Mouse (Mus musculus): ENCODE data around the gene Calcoco1.

The Calcoco1 gene

DNA sequence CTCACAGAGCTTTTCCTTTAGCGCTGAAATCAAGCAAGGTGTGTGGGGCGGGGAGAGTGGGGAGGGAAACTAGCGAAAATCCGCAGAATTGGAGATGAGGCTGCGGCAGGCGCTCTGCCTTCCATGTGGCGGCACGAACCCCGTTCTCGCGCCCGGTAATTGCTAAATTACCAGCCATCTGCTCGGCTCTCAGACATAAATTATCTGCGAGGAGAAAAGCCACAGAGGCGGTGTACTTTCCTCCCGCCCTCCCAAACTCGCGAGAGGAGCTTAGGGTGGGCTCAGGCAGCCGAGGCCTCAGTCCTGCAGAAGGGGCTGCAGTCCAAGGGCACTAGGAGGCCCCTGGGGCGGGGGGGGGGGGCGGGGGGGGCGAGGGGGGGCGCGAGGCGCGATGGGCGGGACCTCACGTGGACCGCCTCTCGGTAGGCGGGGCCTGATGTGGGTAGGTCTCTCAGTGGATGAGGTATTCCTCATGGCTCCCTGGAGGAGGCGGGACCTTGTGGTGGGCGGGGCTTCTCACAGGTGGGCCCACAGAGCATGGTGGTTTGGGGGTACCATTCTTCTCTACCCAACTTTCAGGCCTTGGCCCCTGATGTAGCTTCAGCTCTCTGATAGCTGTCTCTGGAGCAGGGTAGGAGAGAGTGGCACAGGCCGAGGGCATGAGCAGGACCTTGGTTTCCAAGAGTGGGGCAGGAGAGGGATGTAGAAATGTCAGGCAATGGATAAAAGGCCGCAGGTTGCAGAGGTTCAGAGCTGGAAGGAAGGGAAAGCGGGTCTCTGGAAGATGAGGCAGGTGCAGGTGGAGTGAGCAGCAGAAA lies 14.4 kb upstream of the Calcoco1 start:
- peak; percentile 24 for DNase-seq

DNA sequence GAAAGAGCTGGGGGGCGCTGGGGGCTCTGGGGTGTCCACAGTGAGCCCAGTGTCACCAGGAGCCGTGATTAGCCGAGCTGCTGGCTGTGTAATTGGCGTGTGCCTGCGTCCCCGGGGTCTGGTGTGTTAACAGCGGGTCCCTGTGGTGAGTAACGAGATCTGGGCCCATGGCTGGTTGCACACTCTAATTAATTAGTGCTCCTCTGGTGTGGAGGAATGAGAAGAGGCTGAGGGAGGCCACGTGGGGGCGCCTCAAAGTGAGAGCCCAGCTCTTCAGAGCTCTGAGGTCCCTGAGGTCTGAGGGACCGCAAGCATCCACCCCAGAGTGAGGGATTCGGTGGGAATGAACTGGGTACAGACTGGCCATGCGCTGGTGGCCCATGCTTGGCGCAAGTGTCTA lies 13.1 kb upstream of the Calcoco1 start:
- no peak for DNase-seq

DNA sequence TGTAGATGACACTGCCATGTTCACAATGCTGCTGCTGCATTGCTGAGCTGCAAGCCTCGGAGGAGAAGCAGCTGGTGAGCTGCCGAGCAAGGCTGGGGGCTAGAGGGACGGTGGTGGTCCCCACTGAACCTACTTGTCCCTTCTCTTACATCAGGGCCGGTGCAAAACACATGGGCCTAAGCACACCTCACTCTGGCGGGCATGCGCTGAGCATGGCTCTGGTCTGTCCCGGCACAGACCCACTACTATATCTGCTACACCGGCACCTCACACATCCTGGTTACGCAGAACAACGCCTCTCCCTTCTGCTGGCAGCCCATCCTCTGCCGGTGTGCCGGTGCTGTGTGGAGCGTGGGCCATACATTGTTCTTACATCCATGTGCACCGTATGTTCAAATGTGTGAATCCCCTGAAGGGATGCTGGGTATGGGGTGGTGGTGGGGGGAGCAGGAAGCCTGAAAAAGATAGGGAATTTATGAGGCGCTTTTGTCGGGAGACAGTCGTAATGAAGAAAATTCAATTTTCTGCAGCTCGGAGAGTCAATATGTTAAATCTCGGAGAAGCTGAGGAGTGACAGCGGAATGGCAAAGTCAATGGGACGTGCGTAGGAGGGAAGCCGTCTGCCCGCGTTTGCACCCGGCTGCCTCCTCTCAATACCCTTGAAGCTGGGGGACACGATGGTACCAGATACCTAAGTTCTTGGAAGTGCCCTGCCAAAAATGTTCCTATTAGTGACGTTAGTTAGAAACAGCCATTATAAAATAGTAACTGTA lies 12.0 kb upstream of the Calcoco1 start:
- DNase-seq, result no peak

DNA sequence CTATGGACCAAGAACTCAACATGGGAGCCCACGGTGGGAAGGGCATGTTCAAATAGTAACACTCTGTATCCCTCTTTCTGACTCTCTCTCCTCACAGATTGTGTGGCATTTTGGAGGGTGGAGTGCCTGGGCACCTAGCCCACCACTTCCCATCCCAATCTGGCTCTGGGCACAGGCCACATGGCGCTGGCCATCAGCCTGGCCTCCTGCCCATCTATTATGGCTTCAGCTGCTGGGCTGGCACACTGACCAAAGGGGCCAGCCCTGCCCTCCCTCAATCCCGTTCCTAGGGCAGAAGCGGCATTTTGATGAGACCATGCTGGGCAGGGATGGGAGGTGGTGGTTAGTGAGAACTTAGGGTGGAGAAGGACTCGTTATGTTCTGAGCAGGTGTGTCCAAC lies 11.3 kb upstream of the Calcoco1 start:
- DNase-seq, result no peak

DNA sequence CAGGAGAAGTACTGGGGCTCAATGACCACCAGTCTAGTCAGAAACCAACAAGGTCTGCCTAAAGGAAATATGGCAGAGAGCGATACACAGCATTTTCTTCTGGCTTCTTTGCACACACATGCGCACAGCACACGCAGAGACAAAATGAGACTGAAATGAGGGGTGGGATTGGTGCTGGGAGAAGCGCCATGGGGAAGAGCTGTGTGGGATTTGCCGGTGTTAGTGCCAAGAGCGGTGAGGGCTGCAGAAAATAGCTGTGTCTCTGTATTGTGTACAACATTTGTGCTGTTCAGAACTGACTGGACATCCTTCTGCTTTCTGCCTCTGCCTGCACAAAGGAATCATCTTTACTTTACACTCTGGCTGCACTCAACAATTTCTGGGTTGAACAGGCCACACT lies 10.4 kb upstream of the Calcoco1 start:
- DNase-seq, result no peak

DNA sequence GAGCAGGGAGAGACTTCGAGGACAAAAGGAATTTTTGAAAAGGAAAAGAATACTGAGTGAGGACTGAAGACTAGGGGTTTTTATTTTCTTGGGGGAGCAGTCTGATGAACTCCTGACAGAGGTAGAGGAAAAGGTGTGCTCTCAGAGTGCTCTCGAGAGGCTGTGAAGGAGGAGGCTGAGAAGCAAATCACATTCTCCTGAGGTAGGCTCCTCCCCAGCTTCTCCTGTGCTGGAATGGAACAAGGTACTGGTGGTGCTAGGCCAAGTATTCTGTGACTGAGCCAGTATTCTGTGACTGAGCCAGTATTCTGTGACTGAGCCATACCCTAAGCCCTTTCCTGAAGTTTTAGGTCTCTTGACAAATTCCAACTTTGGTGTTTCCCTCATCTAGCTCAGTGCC lies 6.0 kb upstream of the Calcoco1 start:
- no peak for DNase-seq

DNA sequence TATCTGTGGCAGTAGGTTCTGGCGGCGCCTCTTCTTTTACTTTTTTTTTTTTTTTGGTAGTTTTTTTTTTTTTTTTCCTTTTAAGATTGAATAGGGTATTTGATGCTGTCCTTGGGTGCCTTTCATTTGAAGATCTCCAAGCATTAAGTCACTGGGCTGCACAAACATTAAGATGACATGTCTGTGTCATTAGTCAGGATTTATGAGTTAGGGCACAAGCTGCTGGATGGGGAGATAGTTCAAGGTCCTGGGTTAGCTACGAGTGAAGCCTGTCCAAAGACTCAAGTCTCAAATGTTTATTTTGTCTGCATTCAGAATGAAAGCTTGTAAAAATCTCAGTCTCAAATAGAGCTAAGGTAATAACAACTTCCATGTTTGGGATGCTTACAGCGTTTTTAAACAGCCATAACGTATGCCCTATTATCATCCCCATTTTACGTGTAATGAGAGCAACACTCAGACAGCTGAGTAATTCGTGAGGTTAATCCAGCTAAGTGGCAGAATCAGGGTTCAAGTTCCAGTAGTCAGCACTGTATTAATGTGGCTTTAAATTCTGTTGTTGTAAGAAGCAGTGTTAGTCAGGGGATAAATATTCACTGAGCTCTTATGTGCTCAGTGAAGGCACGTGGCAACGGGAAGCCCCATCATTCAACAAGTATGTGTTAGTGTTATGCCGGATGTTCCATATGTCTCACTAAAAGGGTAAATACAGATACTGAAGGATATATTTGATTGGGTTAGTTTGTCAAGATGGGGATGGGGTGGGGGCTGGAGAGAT lies 1.6 kb upstream of the Calcoco1 start:
- DNase-seq, result no peak

DNA sequence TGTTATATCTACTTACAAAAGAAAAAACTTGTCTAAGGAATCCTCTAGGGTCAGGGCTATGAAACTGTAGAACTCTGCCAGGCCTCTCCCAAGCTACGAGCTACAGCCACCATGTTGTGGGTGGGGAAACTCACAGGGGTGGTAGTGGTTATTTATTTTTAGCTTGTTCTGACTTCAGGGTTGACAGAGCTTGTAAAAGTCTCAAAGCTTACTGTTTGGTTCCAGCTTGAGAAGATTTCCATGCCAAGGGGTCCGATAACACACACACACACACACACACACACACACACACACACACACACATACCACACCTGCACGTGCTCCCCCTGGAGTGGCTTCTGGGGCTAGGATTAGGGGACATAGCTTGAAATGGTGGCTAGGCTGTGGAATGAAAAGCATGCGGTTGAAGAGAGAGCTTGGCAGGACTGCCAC lies 538 bp upstream of the Calcoco1 start:
- DNase-seq, result no peak

DNA sequence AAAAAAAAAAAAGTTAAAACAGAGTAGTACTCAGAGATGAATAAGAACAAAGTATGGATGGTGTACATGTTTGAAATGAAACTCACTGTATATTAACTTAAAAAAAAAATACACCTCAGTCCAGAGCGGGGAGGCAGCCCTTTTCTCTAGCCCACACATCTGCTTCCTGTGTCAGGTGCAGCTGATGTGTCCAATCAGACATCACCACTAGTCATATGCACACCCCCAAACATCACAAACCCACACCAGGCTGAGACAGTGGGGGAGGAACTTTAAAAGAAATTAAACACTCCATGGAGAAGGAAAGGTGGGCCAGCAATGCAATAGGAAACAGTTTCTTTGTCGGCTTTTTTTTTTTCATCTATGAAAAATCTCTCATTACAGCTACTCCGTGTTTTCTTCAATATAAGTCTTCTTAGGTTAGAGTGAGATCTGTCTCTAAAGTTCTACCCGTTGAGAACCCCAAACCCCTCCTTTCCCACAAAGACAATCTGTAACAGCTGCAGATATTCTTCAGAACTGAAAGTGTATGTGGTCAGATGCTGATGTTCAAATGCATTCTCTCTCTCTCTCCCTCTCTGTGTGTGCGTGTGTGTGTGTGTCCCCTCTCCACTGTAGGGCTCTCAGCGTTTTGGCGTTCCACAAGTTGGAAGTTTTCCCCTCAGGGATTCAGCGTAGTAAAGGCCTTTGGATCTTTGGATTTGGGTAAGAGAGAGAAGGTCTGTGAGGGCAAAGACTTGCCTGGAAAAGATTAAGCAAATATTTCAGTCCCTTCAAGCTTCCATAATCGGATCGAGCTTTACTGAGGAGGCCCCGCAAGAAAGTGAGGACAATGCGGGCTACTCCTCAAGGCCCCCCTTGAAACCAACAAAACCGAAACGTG lies 721 bp downstream of the Calcoco1 start:
- DNase-seq, result no peak

DNA sequence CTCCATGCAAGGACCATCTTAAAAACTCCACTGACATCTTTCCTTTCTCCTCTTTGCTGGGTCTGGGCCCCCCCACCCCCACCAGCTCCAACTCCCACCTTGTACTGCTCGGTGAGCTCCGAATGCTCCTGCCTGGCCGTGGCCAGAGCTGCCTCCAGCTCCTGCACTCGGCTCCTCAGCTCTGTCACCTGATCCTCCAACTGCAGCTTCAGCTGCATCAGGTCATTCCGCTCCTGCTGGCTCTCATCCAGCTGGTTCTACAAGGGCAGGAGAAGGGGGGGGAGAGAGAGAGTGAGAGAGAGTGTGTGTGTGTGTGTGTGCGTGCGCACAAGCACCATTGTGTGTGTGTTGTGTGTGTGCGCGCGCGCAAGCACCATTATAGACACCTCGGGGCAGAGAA lies 5.8 kb downstream of the Calcoco1 start:
- DNase-seq, result no peak

DNA sequence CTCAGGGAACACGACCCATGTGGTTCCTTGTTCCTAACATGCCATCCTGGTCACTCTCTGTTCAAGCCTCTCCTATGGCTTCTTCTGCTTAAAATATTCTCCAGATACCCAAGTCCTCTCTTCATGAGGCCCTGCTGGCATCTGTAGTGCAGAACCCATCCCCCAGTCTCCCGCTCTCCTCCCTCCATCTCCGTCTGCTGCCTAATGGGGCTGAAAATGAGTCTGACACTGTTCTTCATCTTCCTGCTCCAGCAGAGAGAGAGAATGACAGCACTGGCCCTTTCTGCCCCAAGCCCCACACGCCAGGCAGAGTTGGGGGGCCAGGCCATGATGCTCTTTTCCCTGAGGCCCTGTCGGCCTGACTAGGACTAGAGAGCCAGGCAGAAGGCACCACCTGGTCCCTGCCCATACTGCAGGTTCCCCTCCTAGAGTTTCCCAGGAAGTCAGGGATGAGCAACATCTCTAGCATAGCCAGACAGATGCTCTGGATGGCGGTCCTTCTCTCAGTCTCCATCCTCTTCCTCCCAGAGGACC lies 14.2 kb downstream of the Calcoco1 start:
- DNase-seq, result no peak

DNA sequence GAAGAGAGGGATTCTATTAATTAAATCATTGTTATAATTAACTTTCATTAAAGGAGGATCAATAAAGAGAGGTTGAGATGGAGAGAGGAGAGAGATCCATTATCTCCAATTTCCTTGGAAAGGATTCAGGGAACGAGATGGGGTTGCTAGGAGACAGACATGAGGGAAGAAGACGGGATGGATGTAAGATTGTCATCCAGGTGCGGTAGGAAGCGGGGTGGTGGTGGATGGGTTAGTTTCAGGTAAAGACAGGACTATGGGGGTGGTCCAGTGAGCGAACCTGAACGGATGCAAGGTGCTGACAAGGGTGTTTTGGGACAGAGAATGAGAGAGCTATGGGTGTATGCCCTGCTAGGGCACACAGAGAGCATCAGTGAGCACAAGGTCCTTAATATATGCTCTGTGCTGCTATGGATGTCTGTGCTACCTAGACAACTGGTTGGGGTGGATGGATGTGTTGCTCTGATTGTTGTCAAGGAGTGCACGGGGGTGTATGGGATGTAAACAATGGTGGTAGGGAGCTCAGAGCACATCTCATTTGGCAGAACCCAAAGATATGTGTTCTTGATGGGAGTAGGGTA lies 16.0 kb downstream of the Calcoco1 start:
- DNase-seq, result no peak

DNA sequence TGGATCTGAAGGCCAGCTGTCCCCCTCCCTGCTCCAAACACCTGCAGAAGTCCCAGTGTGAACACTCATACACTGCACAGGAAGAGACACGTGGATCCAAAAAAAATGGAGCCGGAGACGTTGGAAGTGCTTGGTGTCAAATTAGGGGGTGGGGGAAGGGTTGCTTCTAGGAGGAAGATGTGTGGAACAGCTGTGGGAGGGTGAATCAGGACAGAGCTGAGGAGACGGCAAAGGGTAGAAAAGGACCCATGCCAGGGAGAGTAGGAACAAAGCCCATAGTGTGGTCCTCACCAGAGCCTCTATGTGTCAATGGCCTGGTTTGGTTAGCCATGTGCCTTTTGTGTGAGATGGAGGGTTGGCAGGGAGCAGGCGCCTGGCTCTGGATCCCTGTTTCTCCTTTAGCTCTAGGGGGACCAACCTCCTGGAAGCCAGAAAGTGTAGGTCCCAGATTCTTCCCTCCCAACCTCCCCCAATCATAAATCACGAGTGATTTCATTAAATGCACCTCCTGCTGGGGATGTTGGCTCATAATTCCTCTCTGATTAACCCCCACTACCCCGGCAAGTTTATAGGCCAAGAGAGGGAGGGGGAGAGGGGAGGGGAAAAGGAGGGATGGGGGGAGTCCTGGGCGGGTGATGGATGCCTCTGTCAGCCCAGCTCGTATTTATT lies 16.6 kb downstream of the Calcoco1 start:
- no peak for DNase-seq

DNA sequence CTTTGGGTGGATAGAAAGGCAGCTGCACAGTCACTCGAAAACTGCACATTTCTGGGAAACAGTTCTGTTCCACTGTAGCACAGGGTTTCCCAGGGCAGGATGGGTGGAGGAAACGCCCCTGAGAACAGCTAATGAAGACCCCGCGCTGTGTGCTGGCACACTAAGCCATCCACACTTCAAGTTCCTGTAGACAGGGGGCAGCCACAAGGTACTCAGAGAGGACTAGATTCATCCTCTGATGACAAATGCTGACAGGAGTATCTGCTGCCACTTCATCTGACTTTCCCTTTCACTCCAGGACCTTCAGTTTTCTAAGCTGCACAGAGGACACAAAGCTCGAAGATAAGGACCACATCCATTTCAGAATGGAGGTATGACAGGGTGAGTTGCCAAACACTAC lies 17.2 kb downstream of the Calcoco1 start:
- DNase-seq, result no peak

DNA sequence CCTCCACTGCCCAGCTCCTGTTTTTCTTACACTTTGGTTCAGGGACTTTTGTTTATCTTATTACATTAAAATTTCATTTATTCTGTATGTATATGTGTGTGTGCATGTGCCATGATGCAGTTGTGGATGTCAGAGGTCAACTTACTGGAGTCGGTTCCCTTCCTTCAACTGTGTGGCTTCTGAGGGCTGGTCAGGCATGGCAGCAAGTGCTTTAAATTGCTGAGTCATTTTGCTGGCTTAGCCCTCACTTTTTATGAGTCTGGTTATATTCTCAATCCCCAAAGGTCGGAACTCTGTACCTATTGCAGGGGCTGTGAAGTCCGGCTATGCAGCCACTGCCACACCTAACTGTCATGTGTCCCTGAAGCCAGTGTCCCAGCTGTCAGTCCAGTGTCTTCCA lies 19.0 kb downstream of the Calcoco1 start:
- DNase-seq, result no peak

DNA sequence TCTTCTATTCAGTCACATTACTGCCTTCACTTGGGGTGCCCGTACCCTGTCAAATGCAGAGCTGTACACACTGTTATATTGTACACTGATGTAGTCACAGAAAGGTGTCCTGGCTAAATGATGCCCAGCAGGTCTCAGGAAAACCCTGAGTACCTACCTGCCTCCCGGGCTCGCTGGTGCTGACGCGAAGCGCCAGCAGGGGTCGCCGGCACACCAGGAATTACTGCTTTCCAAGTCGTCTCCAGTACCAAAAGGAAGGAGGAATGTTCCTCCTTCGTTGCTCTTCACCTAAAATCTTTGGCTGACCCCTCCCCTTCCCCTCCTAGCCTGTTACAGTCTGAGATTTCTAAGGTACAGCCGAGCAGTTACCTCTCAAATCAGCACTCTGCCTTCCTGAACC lies 23.8 kb downstream of the Calcoco1 start:
- peak; percentile 65 for DNase-seq

DNA sequence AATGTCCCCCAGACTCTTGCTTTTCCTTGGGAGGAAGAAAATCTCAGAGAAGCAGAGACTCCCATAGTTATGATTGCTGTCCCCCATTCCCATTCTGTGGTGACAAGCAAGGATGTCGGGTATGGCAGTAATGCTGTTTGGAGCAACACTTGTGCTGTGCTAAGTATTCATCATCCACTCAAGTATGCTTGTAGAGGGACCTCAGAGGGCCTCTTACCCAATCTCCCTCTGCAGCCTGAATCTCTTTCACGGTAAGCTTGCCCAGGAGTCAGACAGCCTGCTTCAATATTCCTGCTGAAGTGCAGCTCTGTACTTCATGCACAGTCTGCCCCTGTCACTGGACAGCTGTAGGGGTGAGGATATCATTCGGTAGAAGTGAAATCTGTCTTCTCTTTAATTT lies 25.1 kb downstream of the Calcoco1 start:
- no peak for DNase-seq

DNA sequence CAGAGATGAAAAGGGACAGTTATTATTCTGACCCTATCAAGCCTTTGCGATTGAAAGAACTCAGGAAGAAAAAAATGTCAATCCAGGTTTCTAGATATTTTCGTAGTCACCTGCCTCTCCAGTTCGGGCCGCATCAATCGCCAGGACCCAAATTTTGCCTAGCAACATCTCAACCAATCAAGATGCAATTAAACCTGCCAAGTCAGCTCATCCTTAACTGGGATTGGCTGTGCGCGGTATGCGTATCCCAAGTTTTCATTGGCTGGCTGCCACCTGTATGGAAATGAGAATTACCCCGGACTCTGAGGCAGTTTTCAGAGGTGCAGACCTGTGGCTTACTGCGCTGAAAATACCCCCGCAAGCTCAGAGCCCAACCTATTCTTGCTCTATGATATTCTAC lies 28.4 kb downstream of the Calcoco1 start:
- DNase-seq, result peak; percentile 22

DNA sequence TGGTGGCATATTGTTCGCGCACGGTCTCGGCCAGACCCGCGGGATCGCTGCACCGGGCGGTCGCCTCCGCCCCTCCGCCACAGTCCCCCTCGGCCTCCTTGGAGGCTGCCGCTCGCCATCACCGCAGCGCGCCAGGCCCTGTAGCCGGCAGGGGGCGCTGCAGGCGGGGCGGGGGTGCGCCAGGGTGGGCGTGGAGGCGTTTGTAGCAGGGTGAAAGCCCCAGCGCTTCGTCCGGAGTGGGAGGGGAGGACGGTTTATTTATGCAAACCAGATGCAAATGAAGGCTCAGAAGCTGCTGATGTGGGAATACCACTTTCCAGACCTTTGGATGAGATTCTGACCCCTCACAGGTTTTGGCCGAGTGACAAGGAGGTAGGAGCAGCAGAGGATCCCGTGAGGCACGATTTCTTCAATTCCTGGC lies 29.0 kb downstream of the Calcoco1 start:
- DNase-seq, result peak; percentile 44

DNA sequence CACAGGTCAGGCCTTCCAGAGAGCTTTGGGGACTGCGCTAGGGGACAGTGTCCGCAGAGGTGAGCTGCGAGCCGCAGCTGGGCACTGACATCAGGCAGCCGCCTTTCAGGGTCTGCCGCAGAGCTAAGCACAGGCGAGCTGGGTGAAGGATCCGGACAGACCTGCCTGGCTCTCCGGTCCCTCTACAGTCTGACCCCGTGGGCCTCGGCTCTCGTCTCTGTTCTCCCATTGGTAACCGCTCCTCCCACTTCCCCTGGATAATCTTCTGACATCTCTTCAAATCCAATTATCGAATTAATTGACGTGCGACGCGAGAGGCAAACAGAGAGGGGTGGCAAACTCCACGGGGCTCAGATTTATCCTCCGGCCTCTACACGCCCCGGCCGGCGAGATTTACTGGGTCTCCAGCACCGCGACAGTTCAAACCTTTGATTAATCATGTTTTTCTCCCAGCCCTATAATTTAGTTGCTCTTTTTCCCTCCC lies 29.6 kb downstream of the Calcoco1 start:
- DNase-seq, result no peak

DNA sequence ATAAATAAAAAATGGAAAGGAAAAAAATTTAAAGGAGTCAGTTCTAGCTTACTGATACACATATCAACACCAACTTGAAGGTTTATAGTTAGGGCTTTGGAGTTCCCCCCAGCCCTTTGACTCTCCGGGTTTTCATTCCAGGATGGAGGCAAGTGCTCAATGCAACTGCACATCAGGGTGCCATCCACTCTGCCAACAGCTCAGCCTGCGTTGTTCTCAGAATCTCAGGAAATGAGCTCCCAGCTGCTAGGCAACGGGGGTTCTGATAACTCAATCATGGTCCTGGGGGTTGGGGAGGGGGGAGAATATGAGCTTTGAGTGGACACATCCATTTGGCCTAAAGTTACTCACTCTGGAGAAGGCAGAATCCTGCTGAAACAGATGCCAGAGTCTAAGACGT lies 36.2 kb downstream of the Calcoco1 start:
- no peak for DNase-seq

Data from liver (tissue).